Mouse (Mus musculus) brown adipose tissue, adult 24 weeks (tissue): ENCODE measurements around the gene 2010111I01Rik. TPM values are rescaled to one million over a fixed set of nuclear protein-coding genes. Genes with fewer than 3 reads are reported as not detected.

Source experiments
- H3K27ac ChIP-seq: fragments of 200-500 bp; replicated peaks from 2 replicates; pipeline ENCODE4 v1.5.1; 2012; ENCODE audit warnings: low read depth, mild to moderate bottlenecking, low read length
- H3K4me1 ChIP-seq: fragments of 200-500 bp; 2 replicates; pipeline ENCODE4 v1.6.1; 2012; ENCODE audit warnings: low read length, mixed read lengths; ENCODE audit not compliant: control insufficient read depth, insufficient read depth, insufficient read length
- H3K4me3 ChIP-seq: fragments of 200-500 bp; 2 replicates; pipeline ENCODE4 v1.5.1; 2012; ENCODE audit warnings: low read depth, mild to moderate bottlenecking, low read length, moderate library complexity; ENCODE audit not compliant: insufficient read depth
- polyA plus RNA-seq: library from polyadenylated mRNA; stranded (reverse); fragments of >200 nt; gene quantifications from 2 replicates; pipeline ENCODE4 v1.2.4, GENCODE M21; 2012; ENCODE audit not compliant: missing spikeins, insufficient read depth, insufficient read length

Gene 2010111I01Rik
- polyA plus RNA-seq, 1 experiment: 10.7 TPM

GRCm38 (mm10) chr13:63151028-63151738 lies 186.5 kb downstream of the 2010111I01Rik start:
- Histone ChIP-seq H3K27ac (no peak overlapping the region), H3K4me1 (peaks cover 18% of the 10 kb centered on the region), H3K4me3 (no peak overlapping the region)

- Histone ChIP-seq H3K4me1 (peaks cover 18% of the 10 kb centered on the region), H3K27ac (no peak overlapping the region), H3K4me3 (no peak overlapping the region)
These were observed 187.8 kb downstream of the 2010111I01Rik start for GRCm38 (mm10) chr13:63152498-63152897.

- no peak overlapping the region for H3K4me3 ChIP-seq
- H3K4me1 ChIP-seq: peaks cover 15% of the 10 kb centered on the region
- peak overlapping the region; percentile 36 for H3K27ac ChIP-seq
These were observed 188.7 kb downstream of the 2010111I01Rik start for GRCm38 (mm10) chr13:63153397-63153796.

GRCm38 (mm10) chr13:63154851-63155571 lies 190.3 kb downstream of the 2010111I01Rik start:
- Histone ChIP-seq H3K4me1 (peaks cover 13% of the 10 kb centered on the region), H3K4me3 (no peak overlapping the region), H3K27ac (no peak overlapping the region)

GRCm38 (mm10) chr13:63156264-63156663 lies 191.6 kb downstream of the 2010111I01Rik start:
- no peak overlapping the region for H3K27ac ChIP-seq
- H3K4me3 ChIP-seq: no peak overlapping the region
- H3K4me1 ChIP-seq: peaks cover 13% of the 10 kb centered on the region

- no peak overlapping the region for H3K27ac ChIP-seq
- no peaks in the 10 kb centered on the region for H3K4me1 ChIP-seq
- no peak overlapping the region for H3K4me3 ChIP-seq
These were observed 205.8 kb downstream of the 2010111I01Rik start for GRCm38 (mm10) chr13:63170282-63171073.

GRCm38 (mm10) chr13:63171347-63172096 lies 206.8 kb downstream of the 2010111I01Rik start:
- Histone ChIP-seq H3K4me1 (peaks cover 9% of the 10 kb centered on the region), H3K27ac (no peak overlapping the region), H3K4me3 (no peak overlapping the region)

GRCm38 (mm10) chr13:63172097-63172445 lies 207.4 kb downstream of the 2010111I01Rik start:
- no peak overlapping the region for H3K27ac ChIP-seq
- H3K4me1 ChIP-seq: peaks cover 10% of the 10 kb centered on the region
- no peak overlapping the region for H3K4me3 ChIP-seq

GRCm38 (mm10) chr13:63174252-63175020 lies 209.7 kb downstream of the 2010111I01Rik start:
- Histone ChIP-seq H3K4me1 (peaks cover 10% of the 10 kb centered on the region), H3K4me3 (no peak overlapping the region), H3K27ac (no peak overlapping the region)

- Histone ChIP-seq H3K27ac (no peak overlapping the region), H3K4me3 (no peak overlapping the region), H3K4me1 (peaks cover 10% of the 10 kb centered on the region)
These were observed 211.4 kb downstream of the 2010111I01Rik start for GRCm38 (mm10) chr13:63176131-63176530.

- no peak overlapping the region for H3K27ac ChIP-seq
- H3K4me1 ChIP-seq: peaks cover 10% of the 10 kb centered on the region
These were observed 212.5 kb downstream of the 2010111I01Rik start for GRCm38 (mm10) chr13:63177232-63177631.

GRCm38 (mm10) chr13:63180641-63181235 lies 216.0 kb downstream of the 2010111I01Rik start:
- H3K4me3 ChIP-seq: no peak overlapping the region
- peaks cover 8% of the 10 kb centered on the region for H3K4me1 ChIP-seq
- no peak overlapping the region for H3K27ac ChIP-seq

More at GRCm38 (mm10) chr13:63177232-63177631, 212.5 kb downstream of the 2010111I01Rik start:
- no peak overlapping the region for H3K4me3 ChIP-seq

GRCm38 (mm10) chr13:63184946-63185345 lies 220.3 kb downstream of the 2010111I01Rik start:
- Histone ChIP-seq H3K4me1 (no peaks in the 10 kb centered on the region; the same call in 1 of the 2 replicates), H3K4me3 (no peak overlapping the region), H3K27ac (no peak overlapping the region)

GRCm38 (mm10) chr13:63186217-63186616 lies 221.5 kb downstream of the 2010111I01Rik start:
- Histone ChIP-seq H3K4me1 (no peaks in the 10 kb centered on the region; the same call in 1 of the 2 replicates), H3K27ac (no peak overlapping the region), H3K4me3 (no peak overlapping the region)
